Comparison of ENCODE assay signal across 15 mouse cellular contexts in genomic region chr12:74502791-74503190, GRCm38 (mm10).
"Had no signal": no experiment of that assay in that cellular context is flagged by ENCODE, and none has a peak within 500 bp of the region (broad histone marks: within the 10 kb centered on the region; RNA-seq: fewer than 3 reads in every experiment).

No protein-coding gene starts in this region.

- H3K4me3 ChIP-seq: lung, embryonic 15.5 days; megakaryocyte, embryonic 14.5 days; midbrain, embryonic 13.5 days; midbrain, embryonic 15.5 days; neural tube, embryonic 12.5 days; stomach, embryonic 15.5 days had no signal

- H3K27ac ChIP-seq: lung, embryonic 15.5 days; macrophage; midbrain, embryonic 13.5 days; midbrain, embryonic 15.5 days; neural tube, embryonic 12.5 days; stomach, embryonic 15.5 days; stomach, postnatal 0 days had no signal

- DNase-seq: lung, adult 2 months; lung, postnatal 14 days; lung, postnatal 36 days; right cerebral cortex, postnatal 14 days; thymus, adult 2 months; thymus, postnatal 25 days; thymus, postnatal 4 days had no signal
